Mouse (Mus musculus): ENCODE results near the gene Pdk1.

DNA sequence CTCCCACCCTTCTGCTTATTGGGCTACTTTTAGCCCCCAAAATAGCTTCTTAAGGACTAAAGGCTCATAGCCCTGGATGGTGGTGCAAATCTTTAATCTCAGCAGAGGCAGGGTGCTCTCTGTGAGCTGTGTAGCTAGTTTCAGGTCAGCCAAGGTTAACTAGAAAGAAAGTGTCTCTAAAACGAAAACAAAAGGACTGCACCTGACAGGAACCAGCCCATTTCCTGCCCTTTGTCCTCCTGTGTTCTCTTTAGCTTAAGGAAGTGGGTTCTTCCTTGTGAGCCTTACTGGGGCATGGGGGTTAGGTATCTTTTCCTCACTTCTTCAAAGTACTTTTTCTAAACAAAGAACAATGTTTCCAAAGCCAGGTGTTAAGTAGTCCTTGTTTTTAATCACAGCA lies 6.5 kb upstream of the Pdk1 start:
- TF ChIP-seq POLR2A (IDR thresholded peaks at IDR 0.05; ENCODE audit: insufficient read depth, low read length) (no peak), CTCF (IDR thresholded peaks at IDR 0.05; ENCODE audit: low read depth, low read length) (no peak), EP300 (IDR thresholded peaks at IDR 0.05; ENCODE audit: insufficient read depth, low read depth, low read length) (peak; percentile 84; the same call in 1 of the 2 replicates)
